Mouse (Mus musculus) heart, adult 9 months (tissue): ENCODE measurements around the gene 2310007B03Rik.

Source experiments
- DNase-seq, 2 experiments: peaks; one replicate each; pipeline ENCODE4 v3.0.0; 2022; ENCODE audit warnings: low spot score in 2 of 2

2310007B03Rik gene

DNA sequence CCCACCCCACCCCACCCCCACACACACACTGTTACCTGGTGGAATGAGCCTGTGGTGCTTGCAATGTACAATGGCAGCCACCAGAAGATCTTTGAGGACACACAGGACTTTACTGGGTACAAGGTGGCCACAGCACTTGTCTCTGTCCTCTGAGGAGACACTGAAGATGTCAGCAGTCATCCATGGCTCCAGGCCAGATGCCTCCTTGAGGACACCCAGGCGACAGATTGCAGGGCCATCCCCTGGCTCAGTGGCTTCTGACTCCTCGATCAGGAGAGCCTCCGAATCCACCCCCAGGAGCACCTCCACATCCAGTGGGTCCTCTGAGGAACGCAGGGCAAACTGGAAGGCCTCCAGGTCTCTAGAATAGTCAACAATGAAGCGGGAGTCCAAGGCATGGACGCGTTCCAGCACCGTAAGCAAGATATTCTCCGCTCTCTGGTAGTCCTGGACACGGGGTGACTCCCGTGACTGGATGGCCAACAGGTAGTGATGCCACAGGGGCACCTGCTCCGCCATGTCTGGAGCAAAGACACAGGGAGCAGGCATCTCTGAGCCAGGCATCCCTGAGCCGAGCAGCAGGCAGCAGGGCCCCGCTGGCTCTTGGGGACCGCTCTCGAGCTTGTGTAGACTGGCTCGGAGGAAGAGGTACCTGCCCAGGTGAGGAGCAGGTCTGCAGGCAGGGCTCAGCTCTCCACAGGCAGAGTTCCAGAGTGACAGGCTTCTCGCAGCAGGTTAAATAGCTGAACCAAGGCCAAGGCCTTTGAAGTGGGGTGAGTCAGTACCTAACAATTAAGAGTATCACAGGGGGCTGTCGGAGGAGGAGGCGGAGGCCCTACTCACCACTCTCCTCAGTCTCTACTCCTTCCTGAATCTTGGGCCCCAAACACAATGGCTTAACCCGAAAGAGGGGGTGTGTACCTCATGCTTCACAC, 915 bp downstream of the 2310007B03Rik start:
- DNase-seq: no peak

DNA sequence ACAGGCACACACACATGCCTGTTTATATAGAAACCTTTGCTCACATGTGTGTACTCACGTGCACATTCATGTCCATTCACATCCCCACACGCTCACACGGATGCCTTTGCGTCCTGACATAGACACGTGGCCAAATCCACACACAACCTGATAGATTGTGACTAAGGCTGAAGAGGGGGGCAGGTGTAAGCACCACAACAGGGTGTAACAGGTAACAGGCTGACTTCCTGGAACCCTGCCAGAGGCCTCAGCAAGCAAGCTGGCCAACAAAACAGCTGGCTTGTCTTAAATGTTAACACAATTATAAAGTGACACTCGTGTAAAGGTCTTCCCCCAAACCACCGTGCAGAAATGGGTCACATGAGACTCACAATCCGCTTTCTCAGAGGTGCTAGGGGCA, 1.8 kb downstream of the 2310007B03Rik start:
- DNase-seq: no peak

DNA sequence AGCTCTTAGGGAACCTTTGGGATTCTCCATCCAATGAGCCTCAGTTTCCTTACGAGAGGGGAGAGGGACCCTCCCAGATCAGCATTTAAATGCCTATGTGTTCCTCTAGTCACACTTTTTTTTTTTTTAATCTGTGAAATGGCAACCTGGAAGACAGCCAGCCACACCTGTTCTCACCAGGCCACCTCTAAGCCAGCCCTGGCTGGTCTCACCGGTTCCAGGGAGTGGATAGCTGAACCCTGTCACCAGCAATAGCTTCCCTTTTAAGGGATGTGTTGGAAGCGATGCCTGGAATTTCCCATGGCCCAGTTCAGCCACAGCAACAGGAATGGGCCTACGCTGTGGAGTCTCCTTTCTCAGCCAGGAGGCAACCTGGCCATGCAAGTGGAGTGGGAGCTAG, 3.2 kb downstream of the 2310007B03Rik start:
- no peak for DNase-seq

DNA sequence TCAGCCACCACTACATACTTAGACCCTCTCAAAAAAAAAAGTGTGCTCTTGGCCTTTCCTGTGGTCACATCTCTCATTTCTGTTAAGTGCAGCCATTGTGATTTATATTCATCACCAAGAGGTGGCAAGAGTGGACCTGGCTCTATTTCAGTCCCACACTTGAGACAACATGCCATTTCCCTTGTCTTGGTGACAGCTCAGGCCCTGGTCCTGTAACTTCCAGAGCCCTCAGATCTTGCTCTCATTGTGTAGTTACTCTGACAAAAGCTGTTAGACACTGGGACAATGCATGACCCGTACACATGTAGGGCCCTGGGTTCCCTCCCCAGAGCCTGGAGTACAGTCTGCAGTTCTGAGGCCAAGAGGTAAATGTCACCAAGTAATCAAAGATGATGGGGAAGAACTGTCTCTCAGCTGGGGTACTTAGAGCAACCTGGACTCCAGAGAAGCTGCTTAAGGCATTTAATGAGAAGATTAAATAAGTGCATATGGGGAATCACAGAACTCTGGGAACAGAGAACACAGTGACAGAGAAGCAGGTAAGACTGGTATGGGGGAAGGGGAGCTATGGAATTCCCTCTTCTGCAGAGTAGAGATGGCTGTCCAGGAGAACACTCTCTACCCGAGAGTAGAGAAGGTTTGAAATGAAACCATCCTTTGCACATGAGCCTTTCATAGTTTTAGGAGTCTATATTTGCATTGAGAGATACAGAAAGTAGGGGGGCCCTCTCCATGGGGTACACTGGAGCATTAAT, 9.7 kb downstream of the 2310007B03Rik start:
- DNase-seq: no peak

DNA sequence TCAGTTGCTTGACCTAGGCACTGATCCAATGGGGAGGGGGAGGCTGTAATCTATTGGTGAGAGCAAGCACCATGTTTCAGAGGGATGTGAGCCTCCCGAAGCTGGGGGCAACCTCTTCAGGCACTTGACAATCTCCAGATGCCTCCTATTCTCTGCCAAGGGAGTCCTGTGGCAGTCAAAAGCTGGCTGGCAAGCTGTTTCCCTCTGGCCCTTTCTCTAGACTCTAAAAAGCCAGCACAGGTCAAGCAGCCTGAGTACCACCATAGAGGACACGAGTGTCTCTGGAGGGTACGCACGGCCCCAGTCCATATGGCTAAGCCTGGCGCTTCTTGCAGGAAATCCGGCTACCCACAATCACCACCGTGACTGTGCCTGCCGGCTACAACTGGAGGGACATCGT, 16.6 kb downstream of the 2310007B03Rik start:
- peak; percentile 32 to 40 for DNase-seq

DNA sequence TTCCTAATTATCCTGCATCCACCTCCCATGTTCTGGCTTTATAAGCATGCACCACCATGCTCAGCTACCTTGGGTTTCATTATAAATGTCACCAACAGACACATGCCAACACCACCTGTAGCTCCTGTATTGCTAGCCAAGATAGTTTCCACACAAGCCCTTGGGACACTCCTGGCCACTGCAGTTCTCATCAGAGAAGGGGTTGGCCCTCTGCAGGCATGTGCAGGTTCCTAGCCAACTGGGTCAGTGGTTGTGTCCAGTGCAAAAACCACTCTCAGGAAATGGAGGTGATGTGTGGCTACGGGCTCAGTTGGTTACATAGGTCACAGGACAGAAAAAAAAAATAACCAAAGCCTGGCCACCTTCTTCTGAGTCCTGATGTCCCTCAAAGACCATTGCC, 17.9 kb downstream of the 2310007B03Rik start:
- no peak for DNase-seq

DNA sequence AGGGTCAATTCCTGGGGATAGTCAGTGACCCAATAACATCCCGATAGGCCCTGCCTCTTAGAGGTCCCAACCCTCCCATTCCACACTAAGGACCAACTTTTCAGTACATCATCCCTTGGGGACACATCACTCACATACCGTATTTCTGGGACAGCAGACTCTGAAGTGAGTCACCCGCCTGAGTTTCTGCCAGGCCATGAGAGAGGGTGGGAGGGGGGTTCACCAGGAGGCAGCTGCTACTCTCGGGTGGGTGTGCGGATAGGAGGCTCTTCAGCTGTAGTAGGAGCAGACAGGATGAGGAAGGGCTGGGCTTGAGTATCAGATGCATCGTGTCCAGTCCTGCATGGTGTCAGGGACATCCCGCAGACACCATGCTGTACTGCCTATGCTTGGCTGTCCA, 21.0 kb downstream of the 2310007B03Rik start:
- DNase-seq: no peak

DNA sequence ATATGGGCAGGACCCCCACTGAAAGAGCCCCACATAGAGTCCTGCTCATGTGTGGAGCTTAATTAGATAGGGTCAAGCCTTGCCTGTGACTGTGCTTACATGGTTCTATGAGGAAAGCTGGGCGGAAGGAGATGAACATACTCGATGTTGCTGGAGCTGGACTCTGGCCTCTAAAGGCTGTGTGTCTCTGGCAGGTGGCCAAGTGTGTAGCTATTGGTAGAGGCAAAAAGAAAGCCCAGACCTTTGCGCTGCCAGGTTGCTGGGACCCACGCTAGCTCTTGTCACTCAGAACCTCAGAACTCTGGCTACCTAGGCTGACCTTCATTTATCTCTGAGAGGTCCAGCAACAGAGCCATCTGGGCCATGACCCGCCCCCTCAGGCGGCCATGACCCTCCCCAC, 22.2 kb downstream of the 2310007B03Rik start:
- no peak for DNase-seq

DNA sequence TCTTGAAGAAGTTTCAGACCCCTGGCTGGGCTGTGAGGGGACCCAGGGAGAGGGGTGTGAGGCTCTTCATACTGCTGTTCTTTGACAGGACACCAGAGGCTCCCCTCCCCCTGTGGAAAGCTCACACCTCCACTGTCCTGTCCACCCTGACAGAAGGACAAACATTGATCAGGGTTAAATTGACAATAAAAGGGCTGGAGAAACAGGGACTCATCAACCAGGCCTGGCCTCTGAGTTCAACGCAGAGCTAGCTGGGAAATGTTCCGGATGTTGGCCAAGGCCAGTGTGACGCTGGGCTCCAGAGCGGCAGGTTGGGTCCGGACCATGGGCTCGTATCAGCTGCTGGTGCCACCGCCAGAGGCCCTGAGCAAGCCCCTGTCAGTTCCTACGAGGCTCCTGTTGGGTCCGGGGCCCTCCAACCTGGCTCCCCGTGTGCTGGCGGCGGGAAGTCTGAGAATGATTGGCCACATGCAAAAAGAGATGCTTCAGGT, 25.7 kb downstream of the 2310007B03Rik start, which contains the start of gene Agxt:
Gene Agxt (plus strand): TSS at position 205 of the 491 bp plus-strand sequence.
- no peak for DNase-seq

DNA sequence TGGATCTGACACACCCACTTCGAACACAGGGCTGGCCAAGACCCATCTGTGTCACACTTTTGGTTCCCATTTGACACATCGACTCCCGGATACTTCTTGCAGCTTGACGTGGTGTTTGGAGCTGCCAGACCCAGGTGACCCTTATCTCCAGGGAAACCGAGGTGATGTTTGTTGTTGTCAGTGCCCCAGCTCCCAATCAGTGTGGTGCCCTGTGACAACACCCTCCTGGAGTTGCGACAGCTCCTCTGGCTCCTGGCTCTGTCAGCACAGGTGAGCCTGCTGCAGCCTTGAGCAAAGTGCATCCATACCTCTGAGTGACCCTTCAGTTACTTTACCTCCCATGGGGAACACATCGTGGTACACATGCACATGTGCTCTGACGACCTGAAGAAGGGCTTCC, 28.1 kb downstream of the 2310007B03Rik start:
- no peak for DNase-seq

DNA sequence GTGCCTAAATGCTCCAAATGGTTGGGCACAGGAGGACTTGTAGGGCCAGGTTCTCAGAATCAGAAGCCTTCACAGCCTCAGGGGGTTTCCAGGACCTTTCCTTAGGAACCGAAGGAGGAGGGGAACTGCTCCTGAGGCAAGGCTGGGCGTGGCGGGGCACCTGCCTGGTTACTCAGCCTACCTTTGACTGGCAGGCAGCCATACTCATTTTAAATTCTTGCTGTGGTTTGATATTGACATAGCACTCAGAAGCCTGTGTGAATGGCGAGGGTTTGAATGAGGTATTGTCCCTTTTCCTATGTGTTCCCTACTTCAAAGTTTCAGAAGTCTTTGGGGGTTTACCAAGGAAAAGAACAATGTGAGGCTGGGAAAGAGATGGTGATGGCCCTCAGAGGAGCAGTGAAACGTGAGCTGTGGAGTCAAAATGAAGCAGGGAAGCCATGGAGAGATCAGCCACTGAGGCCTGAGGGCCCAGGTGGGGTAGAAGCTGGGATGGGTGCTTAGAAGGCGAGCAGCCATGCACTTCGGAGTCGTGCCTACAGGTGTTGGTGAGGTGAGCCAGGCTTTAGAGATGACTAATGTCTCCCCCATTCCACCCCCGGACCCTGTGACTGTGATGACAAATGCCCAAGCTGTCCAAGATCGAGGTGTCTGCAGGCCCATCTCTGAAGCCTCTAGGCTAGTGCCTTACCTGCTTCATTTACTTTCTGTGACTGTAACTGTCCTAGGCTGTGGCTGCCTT, 30.3 kb downstream of the 2310007B03Rik start:
- no peak for DNase-seq

DNA sequence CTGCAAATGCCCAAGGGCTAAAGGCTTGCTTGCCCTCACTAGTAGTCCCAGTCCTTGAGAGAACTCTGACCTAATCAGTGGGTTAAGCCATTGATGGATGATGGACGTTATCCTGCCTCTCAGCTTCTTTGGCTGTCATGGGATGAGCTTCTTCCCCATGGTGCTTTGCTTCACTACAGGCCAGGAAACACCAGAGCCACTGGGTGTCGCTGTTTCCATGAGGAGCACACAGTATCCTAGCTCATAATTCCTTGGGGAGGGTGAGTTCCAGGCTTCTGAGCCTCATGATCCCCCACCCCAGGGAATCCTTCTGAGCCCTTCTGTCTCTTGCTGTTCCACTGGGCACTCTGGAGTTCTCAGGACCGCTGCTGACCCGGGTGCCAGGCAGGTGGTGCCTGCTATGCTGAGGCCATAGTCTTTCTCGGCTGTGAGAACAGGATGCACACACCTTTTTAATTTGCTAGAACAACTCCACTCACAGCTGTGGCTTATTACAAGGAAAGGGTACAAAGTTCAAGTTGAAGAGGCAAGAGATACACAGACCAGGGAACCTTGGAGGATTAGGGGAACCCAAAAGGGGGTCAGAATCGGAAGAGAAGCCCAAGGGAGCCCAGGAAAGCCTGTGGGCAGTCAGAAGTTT, 31.9 kb downstream of the 2310007B03Rik start:
- no peak for DNase-seq

DNA sequence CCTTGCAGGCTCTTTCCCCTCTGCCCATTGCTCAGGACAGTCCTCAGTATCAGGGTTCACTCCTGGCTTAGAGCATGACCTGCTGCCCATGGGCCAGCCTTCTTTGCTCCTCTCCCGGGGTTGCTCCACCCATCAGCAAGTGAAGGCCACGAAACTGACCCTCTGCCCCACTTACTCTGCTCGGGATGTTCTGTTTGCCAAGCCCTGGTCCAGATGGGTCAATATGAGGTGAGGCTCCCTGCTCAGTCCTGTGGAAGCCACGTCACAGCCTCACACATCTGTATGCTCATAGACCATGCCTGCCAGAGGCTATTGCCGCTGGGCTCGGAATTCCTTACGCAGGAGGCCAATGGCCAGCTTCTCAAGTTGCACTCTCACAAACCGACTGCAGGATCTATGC, 32.5 kb downstream of the 2310007B03Rik start:
- DNase-seq: no peak

DNA sequence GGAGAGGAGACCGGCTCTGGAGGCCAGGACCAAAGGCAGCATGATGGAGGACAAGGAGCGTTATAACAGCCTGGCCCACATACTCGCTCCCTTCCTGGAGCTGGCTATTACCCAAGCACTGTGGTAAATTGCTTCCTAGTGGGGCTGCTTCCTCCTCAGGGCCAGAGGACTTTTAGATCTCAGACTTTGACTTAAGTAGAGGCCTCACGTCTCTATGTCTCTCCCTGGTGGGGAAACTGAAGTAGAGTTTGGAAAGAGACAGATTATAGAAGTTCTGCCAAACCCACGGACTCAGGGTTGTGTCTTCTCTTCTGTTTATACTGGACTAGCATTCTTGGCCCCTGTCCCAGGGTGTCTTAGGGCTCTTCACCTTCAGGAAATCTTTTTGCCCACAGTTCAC, 35.5 kb downstream of the 2310007B03Rik start:
- peak in 1 of 2 experiments; percentile 33 for DNase-seq

DNA sequence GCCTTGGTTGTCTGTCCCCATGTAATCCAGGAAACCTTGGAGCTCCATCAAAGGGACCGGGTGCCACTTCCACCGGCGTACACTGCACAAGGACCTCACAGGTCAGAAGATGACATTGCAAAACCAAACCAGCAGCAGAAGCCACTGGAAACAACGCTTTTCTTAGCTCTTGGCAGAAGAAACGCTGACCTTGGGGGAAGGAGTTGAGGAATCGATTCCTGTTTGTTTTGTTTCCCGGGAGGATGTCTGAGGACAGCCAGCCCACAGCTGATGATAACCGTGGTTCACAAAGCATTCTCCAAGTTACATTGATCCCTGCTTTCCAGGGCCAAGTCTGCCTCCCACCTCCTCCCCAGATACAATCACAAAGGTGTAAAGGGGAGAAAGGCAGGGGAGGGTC, 36.7 kb downstream of the 2310007B03Rik start:
- no peak for DNase-seq

DNA sequence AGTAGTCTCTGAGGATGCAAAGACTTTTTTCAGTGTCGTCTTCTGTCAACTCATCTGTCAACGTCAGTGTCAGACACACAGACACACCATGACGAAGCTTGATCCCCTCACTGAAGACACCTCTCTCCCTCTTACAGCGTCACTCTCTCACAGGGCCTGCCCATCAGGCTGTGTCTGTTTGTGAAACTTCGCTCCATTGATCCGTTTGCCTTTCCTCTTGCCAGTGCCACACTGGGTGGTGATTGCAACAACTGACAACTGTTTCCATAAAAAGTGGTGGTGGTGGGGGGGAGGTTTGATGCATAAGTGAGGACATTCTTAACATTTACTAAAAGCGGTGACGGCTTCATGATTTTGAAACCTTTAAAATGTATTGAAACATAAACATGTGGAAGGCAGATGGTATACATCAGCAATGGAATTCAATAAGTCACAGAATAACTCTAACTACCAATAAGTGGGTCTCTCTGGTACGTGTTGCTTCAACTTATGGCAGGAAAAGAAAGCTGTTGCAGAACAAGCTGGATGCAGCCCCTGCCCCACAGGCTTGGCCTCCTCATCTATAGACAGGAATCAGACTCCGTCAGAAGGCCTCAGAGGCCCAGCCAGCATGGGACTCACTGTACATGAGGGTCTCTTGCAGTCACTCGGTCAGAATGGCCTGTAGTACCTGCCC, 37.4 kb downstream of the 2310007B03Rik start:
- no peak for DNase-seq

DNA sequence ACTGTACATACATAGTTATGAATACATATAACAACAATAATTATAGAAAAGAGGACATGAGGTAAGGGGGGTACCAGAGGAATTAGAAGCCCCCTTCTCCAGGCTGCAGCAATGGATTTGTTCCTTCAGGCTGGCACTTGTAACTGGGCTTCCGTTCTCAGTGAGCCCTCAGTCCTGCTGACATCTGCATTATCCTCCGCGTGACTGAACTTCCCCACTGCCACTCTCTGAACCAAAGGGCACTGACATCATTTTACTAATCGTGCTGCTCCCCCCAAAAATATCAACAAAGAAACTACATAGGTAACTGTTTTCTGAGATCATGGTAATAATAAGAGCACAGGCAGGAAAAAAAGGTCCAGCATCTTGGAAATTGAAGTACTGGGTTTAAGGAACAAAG, 41.9 kb downstream of the 2310007B03Rik start:
- DNase-seq: no peak

DNA sequence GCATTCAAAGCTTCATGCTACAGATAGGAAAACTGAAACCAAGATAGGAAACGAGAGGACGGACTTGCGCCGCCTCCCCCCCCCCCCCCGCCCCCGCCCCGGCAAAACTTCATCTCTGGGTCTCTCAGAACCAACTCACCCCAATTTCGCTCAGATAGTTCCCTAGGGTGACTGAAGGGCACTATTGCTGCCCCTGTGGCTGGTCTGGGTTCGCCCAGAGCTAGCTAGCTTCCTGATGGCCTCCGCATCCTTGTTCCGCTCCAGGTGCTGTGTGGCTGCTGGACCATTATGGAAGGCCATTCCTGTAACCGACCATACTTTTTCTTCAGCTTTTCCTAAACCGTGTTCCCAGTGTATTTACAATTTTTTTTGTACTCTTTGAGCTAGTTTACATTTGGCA, 45.3 kb downstream of the 2310007B03Rik start:
- no peak for DNase-seq

DNA sequence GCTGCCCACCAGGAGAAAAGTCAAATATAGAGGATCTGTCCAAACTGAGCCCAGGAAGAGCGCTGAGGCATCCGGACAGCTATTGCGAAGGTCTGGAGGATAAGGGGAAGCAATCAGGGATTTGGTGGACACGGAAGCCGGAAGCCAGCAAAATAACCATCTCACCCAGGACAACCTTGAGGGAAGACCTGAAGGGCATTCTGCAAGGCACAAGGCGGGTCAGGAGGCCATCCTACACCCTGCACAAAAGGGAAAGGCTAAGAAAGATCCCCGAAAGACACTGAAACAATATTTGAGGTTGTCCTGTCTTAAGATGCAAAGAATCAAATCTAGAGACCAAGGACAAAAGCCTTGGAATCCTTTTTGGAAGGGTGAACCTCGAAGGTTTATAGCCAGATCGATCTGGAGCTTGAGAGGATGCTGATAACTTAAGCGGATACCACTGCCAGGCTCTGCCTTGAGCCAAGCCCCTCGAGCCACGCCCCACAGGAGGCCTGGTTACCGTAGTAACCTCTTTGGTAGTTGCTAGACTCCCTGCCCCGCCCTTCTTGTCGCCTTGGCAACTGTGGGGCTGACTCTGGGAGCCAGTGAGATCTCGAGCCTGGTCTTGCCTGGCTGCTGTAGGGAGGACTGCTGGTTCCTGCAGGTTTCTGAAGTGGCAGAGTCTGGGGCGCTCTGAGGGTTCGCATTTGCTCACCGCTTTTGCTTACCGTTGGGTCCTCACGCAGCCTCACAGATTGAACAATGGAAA, 45.9 kb downstream of the 2310007B03Rik start:
- DNase-seq: peak in 1 of 2 experiments; percentile 16

DNA sequence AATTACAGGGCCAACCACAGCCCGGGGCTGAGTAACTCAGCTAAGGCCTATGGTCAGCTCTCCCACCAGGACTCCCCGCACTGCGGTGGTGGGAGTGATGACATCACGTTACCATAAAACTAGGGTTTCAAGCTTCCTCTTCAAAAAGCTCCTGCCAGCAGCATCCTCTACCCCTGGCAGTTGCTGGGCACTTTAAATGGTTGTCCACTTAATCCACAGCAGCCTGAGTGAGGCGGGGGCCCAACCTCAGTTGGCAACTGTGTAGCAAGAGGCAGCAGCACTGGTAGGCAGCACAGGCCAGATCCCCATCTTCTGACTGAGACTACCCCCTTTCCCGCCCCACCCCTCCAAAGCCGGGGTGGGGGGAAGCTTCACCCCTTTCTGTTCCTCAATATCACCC, 58.0 kb downstream of the 2310007B03Rik start:
- no peak for DNase-seq
